Mouse (Mus musculus) urinary bladder, adult 18-20 months (tissue): Measurements from ENCODE around the gene Dolpp1.

Source experiments
- DNase-seq, 2 experiments: peaks; one replicate each; pipeline ENCODE4 v3.0.0; 2022; ENCODE audit warnings: low spot score in 2 of 2, mixed read lengths in 2 of 2

Gene Dolpp1

DNA sequence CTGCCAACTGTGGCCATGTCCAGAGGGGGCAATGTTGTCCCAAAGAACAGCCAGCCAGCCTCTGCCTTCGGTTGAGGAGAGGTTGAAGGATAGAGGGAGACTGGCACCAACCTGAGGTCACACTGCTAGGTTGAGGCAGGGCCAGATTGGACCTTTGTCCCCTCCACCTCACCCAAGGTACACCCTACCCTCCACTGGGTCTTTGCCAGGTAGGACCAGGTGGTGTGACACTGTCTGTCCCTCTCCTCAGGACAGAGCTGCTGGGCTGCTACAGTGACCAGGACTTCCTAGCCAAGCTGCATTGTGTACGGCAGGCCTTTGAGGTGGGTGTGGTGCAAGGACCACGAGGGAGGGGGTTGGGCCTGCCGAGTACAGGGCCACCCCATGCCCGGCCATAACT is 14.3 kb upstream of the Dolpp1 start:
- no peak for DNase-seq

DNA sequence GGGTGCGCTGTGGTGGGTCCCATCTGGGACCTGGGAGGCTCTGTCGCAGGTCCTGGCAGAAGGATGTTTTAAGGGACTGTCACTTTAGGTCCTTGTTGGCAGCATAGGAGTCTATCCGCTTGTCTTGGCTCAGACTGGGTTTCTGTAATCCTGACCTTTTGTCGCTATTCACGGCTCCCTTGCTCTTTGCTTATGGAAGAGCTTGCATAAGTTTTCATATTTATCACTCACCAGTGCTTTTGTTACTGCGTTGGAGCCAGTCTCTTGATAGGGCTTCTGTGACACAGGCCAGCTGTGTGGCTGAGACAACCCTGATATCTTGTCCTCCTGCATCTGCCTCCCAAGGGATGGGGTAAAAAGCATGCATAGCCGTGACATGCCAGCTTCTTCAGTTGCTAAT is 12.7 kb upstream of the Dolpp1 start:
- DNase-seq, result no peak

DNA sequence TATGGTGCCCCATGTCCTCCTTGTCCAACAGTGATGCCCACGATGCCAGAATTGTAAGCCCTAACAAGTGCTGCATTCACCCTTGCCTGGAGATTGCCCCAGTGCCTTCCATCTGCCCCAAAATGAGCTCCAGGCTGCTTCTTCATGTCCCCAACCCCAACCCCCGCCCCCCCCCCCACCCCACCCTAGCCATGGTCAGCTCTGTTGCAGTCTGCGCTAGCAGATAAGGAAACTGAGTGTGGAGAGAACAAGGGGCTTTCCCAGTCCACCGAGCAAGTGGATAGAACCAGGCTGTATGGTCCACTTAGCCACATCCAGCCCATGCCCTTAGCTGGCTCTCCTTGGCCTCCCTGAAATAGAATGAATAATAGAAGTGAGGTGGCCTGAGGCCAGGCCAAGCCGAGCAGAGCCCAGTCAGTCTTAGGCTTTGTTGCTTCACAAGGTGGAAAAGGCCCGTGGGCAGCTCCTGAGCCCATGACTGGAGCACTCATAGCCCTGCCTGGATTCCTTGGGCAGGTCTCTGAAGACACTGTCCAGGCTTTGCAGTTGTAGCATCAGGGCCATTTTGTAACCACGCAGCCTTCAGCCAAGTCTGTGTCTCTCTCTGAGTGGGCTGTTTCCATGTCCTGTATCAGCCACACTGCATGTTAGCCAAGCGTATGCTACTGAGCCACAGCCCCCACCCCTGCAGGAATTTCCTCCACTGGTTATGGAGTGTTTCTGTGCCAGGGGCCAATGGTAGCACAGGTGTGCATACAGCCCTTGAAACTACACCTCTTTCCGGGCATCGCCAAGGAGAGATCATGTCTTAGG is 11.3 kb upstream of the Dolpp1 start:
- DNase-seq, result no peak

GRCm38 (mm10) chr2:30381377-30381725 is 10.7 kb upstream of the Dolpp1 start:
- DNase-seq, result no peak

- no peak for DNase-seq
Measured at GRCm38 (mm10) chr2:30384814-30385213, 7.2 kb upstream of the Dolpp1 start.

DNA sequence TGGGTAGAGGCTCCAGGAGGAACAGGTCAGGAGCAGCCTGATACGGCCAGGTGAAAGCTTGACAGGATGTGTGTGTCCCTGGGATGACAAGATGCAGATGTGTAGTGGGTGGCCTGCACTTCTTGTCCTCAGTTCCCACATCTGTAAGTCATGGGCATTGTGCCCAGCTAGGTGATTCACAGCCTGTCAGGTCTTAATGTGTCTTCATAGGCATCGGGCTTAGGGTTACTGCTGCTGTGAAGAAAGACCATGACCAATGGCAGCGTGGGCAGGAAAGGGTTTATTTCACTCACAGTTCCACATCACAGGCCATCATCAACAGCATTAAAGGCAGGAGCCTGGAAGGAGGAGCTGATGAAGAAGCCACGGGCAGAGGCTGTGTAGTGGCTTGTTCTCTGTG is 6.5 kb upstream of the Dolpp1 start:
- DNase-seq, result no peak

- DNase-seq, result no peak
Measured at GRCm38 (mm10) chr2:30386913-30387312, 5.1 kb upstream of the Dolpp1 start.

GRCm38 (mm10) chr2:30389000-30389399 is 3.1 kb upstream of the Dolpp1 start:
- no peak for DNase-seq

- peak; percentile 76 to 84 for DNase-seq
Measured at GRCm38 (mm10) chr2:30392577-30393369, 719 bp downstream of the Dolpp1 start.

GRCm38 (mm10) chr2:30393370-30393656 is 1.3 kb downstream of the Dolpp1 start:
- no peak for DNase-seq

GRCm38 (mm10) chr2:30395757-30396156 is 3.7 kb downstream of the Dolpp1 start:
- DNase-seq, result no peak

- no peak for DNase-seq
Measured at GRCm38 (mm10) chr2:30396246-30396645, 4.2 kb downstream of the Dolpp1 start.

DNA sequence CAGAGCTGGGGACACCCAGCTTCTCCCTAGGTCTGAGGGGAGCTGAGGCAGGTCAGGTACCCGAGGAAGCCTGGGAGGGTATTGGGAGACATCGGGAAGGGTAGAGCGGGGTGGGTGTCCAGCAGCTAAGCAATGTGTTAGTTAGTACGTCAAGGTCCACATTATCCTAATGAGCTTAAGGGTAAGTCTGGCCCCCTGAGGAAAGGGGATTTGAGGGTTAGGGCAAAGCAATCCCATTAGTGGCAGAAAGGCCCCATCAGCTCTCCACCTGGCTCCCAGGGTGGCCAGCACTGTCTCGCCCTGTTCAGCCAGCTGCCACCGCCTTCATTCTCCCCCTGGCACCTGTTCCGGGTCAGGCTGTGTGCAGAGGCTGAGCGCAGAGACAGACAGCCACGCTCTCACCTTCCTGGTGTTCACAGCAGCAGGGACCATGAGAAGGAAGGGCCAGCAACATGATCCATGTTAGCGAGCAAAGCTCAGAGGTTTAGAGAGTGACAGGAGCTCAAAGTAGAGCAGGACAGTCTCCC is 6.0 kb downstream of the Dolpp1 start:
- DNase-seq, result no peak

GRCm38 (mm10) chr2:30399191-30400171 is 7.4 kb downstream of the Dolpp1 start:
- DNase-seq, result no peak

- no peak for DNase-seq
Measured at GRCm38 (mm10) chr2:30401581-30401980, 9.5 kb downstream of the Dolpp1 start.

DNA sequence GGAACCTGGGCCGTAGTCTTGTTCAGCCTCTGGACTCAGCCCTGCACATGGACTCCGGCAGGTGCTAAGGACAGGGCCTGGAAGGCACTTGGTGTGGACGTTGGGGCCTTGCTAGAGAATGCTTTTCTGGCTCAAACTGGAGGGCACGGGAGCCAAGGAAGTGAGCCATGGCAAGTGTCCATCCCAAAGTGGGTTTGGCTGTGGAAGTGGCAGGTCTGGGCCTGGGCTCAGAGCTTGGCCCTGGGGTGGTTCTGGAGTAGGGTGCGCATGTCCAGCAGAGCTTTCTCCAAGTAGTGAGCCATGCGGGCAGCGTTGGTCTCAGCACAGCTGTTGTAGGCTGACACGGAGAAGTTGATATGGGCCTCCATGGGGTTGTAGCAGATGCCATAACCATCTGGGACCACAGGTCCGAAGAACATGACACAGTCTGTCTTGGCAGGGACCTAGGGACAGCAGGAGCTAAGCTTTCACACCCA is 10.3 kb downstream of the Dolpp1 start:
- no peak for DNase-seq

GRCm38 (mm10) chr2:30402843-30403242 is 10.8 kb downstream of the Dolpp1 start:
- no peak for DNase-seq

- no peak for DNase-seq
Measured at GRCm38 (mm10) chr2:30403870-30404269, 11.8 kb downstream of the Dolpp1 start.

GRCm38 (mm10) chr2:30407221-30407620 is 15.2 kb downstream of the Dolpp1 start:
- no peak for DNase-seq

GRCm38 (mm10) chr2:30407778-30408177 is 15.7 kb downstream of the Dolpp1 start:
- no peak for DNase-seq

DNA sequence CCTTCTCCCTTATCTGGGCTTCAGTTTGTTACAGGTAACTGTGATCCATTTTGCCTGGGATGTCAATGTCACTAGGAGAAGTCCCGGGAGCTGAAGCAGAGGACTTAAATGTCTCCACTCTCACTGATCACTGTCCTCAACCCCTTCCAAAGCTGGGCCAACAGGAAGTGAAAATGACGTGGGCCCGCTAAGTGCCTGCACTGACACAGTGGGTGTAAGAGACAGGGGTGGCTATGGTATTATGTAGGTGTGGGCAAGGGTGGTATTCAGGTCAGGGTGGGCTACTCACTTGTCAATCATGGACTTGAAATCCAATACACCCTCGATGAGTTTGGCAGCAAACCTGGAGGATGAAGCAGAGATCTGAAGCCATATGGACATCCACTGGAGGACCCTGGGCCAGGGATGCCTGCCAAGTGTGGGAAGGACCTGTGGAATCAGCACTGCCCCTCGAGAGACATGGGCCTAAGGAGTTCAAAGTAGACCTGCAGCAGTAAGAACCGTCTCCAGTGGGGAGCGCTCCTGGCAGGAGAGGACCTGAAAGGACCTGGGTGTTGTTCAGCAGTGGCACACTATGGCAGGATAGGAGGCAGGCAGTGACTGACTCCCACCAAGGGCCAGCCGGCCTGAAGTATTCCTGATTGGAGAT is 16.5 kb downstream of the Dolpp1 start:
- no peak for DNase-seq
